Mouse (Mus musculus) spleen, postnatal 4 days (tissue): ENCODE measurements around the gene Nrtn.

Experiments
- DNase-seq, 2 experiments: peaks; one replicate each; pipeline ENCODE4 v3.0.0; 2022; ENCODE audit warnings: low spot score in 2 of 2

The Nrtn gene

DNA sequence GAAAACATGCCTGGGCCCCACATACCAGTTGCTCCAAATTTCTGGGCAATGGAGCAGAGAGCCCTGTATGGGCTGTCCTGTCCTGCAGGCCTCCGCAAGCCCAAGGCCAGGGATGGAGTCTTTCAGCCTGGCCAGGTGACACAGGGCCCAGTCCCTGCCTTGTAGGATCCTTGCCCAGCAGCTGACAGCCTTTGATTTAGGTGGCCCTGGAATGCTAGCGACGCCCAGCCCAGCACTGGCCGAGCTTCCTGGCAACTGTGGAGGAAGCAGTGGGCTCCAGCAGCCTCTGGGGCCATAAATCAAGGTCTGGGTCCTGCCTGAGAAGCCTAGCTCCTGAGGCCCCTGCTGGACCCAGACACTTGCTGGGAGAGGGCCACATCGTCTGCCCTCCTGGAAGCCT, 34.9 kb downstream of the Nrtn start:
- DNase-seq: no peak

DNA sequence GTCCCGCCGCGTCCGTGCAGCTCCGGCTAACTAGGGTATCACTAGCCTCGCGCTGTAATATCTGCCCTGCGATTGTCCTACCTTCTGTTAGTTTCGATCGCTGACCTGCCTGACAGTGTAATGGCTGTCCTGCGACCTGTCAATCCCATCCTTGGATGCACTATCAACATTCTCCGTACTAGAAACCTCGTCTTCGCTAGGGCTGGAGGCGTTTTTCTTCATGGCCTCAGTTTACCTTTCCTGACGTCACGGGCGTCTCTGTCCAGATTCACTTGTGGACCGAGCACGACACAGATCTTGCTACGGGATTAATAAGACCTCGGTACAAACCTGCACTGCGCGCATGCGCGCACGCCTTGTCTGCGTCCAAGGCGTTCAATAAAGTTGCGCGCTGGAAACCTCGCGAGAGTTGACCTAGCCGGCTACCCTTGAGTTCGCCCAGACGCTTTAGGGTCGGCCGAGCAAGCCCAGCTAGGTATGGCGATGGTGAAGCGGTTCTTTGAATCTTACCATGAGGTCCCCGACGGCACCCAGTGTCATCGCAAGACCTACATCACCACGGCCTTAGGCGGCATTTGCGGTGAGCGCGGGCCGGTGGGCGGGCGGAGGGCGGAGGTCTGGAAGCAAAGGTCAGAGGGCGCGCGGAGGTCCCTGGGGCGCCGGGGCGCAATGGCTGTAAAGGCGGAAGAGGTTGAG, 39.8 kb downstream of the Nrtn start, which contains the start of the genes Ndufa11 and Vmac:
Gene Ndufa11, plus strand, starts transcription at position 405 of the 696 bp plus-strand sequence.
Gene Vmac, minus strand, starts transcription at position 660 of the 696 bp plus-strand sequence.
- DNase-seq: peak; percentile 94 to 98

DNA sequence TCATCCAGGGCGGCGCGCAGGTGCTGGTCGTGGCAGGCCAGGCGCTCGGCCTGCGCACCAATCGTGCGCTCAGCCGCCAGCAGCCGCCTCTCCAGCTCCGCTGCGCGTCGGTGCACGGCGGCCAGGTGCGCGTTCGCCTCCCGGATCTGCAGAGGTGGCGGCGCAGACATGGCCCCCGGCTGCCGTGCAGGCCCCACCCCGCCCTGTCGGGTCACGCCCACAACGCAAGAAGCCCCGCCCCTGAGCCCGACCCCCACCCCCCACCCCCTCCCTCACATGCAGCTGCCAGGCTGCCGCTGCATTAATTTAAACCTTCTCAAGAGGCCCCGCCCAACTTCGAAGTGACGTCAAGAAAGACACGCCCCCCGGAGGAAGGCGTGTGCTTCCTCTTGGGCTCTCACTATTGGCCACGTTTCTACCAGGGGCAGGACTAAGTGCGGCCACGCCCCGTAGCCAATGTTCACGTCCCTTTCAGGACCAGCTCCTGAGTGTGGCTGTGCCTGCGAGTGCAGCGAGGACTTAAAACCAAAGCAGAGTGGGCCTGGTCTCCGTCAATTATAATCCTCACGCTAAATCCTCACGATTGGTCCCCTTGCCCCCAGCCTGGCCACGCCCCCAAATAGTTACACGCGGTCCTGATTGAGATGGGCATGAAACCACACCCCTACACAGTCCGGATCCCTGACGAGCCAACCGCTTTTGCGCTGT, 40.5 kb downstream of the Nrtn start:
- DNase-seq: peak; percentile 96

DNA sequence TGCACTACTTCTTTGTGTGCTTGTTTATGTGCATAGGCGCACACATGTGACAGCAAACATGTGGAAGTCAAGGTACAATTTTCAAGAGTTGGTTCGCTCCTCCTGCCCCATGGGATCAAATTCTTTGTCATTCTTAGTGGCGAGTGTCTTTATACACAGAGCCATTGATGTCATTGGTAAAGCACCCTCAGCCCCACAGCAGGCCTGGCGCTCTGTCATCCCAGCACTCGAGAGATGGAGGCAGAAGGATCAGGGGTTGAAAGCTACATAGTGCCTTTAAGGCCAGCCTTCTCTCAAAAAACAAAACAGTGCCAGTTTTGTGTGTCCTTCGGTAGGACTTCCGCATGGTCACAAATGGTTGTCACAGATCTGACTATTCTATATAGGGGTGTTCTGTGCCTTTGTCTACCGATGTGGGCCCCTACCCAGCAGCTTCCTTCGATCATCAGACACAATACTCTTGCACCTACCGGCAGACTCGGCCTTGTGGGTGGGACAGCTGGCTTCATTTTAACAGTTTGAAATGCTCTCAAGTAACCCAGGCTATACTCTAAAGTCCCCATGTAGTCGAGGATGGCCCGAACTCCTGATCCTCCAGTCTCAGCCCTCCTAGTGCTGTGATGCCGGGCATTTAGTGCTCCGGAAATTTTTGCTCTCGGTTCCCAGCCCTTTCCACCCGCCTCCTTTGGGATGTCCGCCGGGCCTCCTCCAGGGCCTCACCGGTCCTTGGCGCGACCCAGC, 41.2 kb downstream of the Nrtn start:
- peak in 1 of 2 experiments; percentile 69 for DNase-seq

DNA sequence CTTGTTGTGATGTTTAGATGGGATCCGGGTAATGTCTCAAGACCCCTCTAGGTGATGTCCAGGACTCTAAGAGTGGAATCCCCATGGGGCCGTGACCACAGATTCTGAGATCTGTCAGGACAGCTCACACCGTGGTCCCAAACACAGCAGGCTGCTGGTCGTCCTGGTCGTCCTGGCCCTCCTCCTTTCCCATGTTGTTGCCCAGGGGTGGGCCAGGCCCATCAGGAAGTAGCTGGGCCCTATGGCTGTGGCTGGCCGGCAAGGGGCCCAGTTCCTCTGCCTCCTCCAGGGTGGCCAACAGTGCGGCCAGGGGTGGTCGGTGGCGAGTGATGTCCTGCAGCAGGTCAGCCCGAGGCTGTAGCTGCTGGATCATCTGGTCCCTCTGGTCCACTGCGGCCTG, 42.0 kb downstream of the Nrtn start:
- DNase-seq: no peak

DNA sequence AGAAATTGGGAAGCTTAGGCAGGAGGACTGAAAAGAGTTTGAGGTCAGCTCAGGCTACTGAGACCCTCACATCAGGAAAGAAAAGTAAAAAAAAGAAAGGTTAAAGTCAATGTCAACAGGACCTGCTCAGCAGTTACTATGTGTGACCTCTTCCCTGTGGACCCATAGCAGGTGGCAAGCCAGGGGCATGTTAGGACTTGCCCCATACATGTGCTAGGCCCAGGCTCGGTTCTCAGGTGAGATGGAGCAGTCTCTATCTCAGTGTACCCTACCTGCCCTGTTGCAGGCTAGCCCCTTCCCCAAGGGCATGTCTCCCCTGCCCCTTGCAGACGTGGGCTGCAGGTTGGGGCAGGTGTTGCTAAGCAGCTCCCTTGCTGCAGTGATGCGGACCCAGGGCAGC, 47.6 kb downstream of the Nrtn start:
- no peak for DNase-seq

DNA sequence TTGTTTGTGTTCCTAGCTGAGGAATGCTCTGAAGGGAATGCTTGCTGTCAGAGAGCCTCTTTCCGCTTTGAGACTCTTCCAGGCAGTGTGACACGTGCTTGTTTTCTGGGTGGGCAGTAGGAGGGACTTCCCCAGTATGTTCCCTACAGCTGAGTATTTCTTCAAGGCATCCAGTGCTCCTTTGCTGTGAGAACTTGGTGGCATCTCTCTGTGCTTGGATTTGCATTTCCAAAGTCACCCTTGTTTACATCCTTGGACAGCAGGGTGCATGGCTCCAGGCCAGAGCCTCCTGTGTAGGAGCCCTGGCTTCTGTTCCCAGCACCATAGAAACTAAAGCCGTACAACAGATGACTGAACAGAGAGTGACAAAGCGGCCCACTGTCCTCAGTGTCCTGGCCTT, 48.6 kb downstream of the Nrtn start:
- no peak for DNase-seq

DNA sequence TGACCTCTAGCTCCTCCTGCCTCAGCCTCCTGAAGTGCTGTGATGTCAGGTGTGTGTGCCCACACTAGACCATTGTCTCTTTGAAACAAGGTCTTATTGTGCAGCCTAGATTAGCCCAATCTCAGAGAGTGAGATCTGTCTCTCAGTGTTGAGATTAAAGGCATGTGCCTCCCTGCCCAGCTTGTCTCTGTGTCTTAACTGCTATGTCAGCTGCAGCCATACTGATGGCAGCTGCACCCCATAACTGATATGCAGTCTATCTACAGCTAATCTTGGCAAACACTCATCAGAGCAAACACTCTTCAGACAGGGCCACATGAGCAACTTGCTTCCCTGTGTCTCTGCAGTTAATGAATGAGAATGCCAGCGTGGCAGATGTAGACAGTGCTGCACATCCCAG, 50.8 kb downstream of the Nrtn start:
- DNase-seq: no peak

DNA sequence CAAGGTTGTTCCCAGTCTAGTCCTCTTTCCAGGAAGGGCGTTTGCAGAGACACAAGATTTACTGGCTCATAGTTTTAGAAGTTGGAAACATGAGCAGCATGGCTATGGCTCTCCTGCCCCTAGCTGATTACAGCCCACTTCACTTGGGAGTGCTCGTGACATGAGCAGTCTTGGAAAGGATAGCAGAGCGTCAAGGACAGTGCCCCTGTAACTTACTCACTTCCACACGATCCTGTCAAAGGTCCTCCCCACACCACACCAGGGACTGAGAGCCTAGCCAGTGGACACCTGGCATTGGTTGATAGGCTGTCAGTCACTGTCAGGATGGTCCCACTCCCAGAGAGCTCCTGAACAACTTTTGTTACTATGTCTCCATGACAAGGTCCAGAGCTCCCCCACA, 54.3 kb downstream of the Nrtn start:
- DNase-seq: no peak
